Mouse (Mus musculus) heart, embryonic 13.5 days (tissue): ENCODE results near the gene Lpar2. TPM values are rescaled to one million over a fixed set of nuclear protein-coding genes. Genes with fewer than 3 reads are reported as not detected.
A peak's percentile ranks its signal among the peaks of the same experiment; 100 is the strongest.

Experiments used
- ATAC-seq: fragments of 200-750 bp; cut with Nextera tagmentation; 2 replicates; pipeline ENCODE4 v1.8.0; 2017; ENCODE audit warnings: moderate TSS enrichment; ENCODE audit not compliant: insufficient number of reproducible peaks, low FRiP score, low TSS enrichment; ENCODE audit errors: extremely low read depth
- H3K27ac ChIP-seq: fragments of 300-500 bp; sonication (generic); replicated peaks from 2 replicates; pipeline ENCODE4 v1.5.1; 2015; ENCODE audit warnings: moderate library complexity, mild to moderate bottlenecking, inconsistent platforms
- H3K27me3 ChIP-seq: fragments of 300-500 bp; sonication (generic); replicated peaks from 2 replicates; pipeline ENCODE4 v1.6.1; 2015; ENCODE audit warnings: mild to moderate bottlenecking, inconsistent platforms
- H3K36me3 ChIP-seq: fragments of 300-500 bp; sonication (generic); 2 replicates; pipeline ENCODE4 v1.6.1; 2015; ENCODE audit warnings: mild to moderate bottlenecking, inconsistent platforms
- H3K4me1 ChIP-seq: fragments of 300-500 bp; sonication (generic); 2 replicates; pipeline ENCODE4 v1.6.1; 2015; ENCODE audit warnings: inconsistent platforms
- H3K4me2 ChIP-seq: fragments of 300-500 bp; sonication (generic); 2 replicates; pipeline ENCODE4 v1.6.1; 2015; ENCODE audit warnings: inconsistent platforms, mild to moderate bottlenecking, moderate library complexity
- H3K4me3 ChIP-seq: fragments of 300-500 bp; sonication (generic); 2 replicates; pipeline ENCODE4 v1.5.1; 2015; ENCODE audit warnings: moderate library complexity, mild to moderate bottlenecking, inconsistent platforms
- H3K9ac ChIP-seq: fragments of 300-500 bp; sonication (generic); 2 replicates; pipeline ENCODE4 v1.6.1; 2015; ENCODE audit warnings: inconsistent platforms, mild to moderate bottlenecking, moderate library complexity
- H3K9me3 ChIP-seq: fragments of 300-500 bp; sonication (generic); 2 replicates; pipeline ENCODE4 v1.6.1; 2016; ENCODE audit warnings: inconsistent platforms
- WGBS: fragments of 180-500 bp; shearing (Covaris S2); methylation state at CpG from one replicate; pipeline ENCODE4 v1.1.7; 2015; ENCODE audit warnings: mixed read lengths; 5-methylcytosine and 5-hydroxymethylcytosine counted together
- polyA plus RNA-seq: library from polyadenylated mRNA; unstranded; fragments of >200 nt; fragmentation: Nextera tagmentation; extraction: Ambion mirVana; gene quantifications from 2 replicates; pipeline ENCODE4 v1.2.1, GENCODE M21; 2015

Lpar2 gene
- polyA plus RNA-seq, 1 experiment from 2014 or later: 0.32 TPM

DNA sequence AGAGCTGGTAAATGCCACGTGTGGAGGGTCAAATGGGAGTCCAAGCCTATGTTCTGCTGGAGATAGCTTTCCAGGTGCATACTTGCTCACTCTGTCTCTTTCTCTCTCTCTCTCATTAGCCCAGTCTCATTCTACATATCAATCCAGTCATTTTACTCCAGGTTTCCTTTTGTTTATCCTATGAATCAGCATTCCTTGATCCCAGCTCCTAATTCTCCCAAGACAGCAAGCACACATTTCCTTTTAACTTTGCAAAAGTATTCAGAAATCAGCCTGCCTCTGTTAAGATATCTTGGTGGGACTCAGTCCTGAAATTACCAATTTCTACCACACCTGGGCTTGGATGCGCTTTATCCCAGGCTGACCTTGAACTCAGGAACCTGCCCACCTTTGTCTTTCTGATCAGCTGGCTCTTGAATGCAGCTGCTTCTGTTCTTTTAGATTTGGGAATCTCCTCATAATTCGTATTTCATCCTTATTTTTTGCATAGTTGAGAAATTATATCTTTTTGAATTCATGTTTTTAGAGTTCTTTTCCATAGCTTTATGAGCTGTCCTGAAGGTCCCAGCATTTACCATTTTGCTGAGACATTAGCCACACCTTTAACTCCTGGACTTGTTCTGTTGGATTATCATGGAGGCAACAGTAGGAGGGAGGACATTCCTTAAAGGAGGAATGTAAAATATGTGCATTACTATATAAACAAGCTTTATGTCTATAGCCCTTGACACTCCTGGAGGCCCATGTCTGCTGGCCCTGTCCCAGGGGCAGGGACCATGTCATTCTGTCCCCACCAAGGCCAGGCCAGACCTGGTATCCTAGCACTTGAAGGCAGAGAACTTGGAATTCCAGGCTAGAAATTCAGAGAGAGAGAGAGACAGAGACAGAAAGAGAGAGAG is 25.2 kb downstream of the Lpar2 start:
- no peaks in the 10 kb centered on the region for H3K9me3 ChIP-seq
- peak overlapping the region; percentile 32; the same call in 1 of the 2 replicates for H3K27ac ChIP-seq
- H3K4me3 ChIP-seq: no peak overlapping the region
- no peak overlapping the region for H3K9ac ChIP-seq
- H3K36me3 ChIP-seq: no peaks in the 10 kb centered on the region
- peaks cover 23% of the 10 kb centered on the region for H3K4me1 ChIP-seq
- no peak for ATAC-seq
- no peak overlapping the region for H3K4me2 ChIP-seq
- no peaks in the 10 kb centered on the region for H3K27me3 ChIP-seq
- 71% methylated on average over 3 of the region's 3 CpGs for WGBS

DNA sequence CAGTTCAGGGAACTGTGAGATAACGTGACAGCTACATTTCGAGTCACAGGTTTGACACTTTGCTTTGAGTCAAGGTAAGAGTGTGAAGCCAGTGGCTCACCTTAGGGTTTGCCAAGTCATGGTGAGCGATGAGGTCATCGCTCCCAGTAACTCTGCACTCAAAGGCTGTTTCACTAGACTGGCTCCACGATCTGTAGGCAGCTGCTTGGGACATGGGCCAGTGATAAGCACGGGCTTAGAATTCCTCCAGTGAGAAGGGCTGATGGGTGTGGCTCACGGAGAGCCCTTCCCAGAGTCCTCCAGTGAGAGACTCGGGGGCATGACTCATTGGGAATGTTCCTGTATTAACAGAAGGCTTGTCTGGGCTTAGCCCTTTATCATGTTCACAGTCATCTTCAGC is 26.7 kb downstream of the Lpar2 start:
- H3K27me3 ChIP-seq: no peaks in the 10 kb centered on the region
- peak; percentile 76 for ATAC-seq
- 39% methylated on average over 8 of the region's 8 CpGs for WGBS
- no peaks in the 10 kb centered on the region for H3K36me3 ChIP-seq
- peaks cover 23% of the 10 kb centered on the region for H3K4me1 ChIP-seq
- H3K27ac ChIP-seq: peak overlapping the region; percentile 43
- H3K4me3 ChIP-seq: no peak overlapping the region
- no peak overlapping the region for H3K9ac ChIP-seq
- peak overlapping the region; percentile 7; the same call in 1 of the 2 replicates for H3K4me2 ChIP-seq
- H3K9me3 ChIP-seq: no peaks in the 10 kb centered on the region

DNA sequence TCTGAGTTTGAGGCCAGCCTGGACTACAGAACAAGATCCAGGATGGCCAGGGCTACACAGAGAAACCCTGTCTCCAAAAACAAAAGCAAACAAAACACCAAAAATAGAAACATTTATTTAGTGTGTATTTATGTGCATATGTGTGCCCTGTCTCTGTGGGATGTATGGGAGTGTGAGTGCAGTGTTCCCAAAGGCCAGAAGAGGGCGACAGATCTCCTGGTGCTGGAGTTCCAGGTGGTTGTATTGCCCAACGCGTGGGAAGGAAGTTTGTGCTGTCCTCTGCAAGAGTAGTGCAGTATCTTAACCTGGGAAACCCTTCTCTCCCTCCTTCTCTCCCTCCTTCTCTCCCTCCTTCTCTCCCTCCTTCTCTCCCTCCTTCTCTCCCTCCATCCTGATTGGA is 27.7 kb downstream of the Lpar2 start:
- Histone ChIP-seq H3K4me2 (no peak overlapping the region), H3K27me3 (no peaks in the 10 kb centered on the region), H3K36me3 (no peaks in the 10 kb centered on the region), H3K27ac (no peak overlapping the region), H3K4me3 (no peak overlapping the region), H3K4me1 (peaks cover 23% of the 10 kb centered on the region), H3K9ac (no peak overlapping the region), H3K9me3 (no peaks in the 10 kb centered on the region)
- ATAC-seq: no peak
- WGBS: 37% methylated on average over 3 of the region's 3 CpGs

DNA sequence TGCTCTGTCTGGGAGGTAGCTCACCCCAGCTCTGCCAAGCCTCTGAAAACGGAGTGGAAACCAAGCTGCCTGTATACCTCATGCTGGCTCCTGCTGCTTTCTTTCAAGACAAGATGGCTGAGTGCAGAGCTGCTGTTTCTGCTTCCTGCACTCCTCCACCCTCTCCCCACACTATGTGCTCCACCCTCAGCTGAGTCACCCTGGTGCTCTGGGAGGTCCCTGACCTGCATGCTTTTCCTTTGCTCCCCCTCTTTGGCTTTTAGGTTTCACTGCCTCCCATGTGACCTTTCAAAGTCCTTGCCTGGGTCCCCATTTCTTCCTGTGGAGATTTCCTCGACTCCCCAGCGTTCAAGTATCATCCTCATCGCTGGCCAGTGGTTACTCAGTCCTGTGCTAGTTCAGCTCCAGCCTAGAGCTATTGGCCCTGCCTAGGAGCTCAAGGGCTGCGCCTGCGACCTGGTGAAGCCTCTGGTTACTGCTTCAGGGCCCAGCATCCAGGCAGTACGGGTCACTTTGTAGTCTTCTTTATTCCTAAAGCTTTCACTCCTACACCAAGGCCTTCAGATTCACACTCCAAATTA is 28.8 kb downstream of the Lpar2 start:
- 64% methylated on average over 7 of the region's 7 CpGs for WGBS
- Histone ChIP-seq H3K9ac (no peak overlapping the region), H3K4me3 (no peak overlapping the region), H3K4me1 (peaks cover 23% of the 10 kb centered on the region), H3K27me3 (no peaks in the 10 kb centered on the region), H3K27ac (no peak overlapping the region), H3K9me3 (no peaks in the 10 kb centered on the region), H3K36me3 (no peaks in the 10 kb centered on the region), H3K4me2 (no peak overlapping the region)
- ATAC-seq: no peak

DNA sequence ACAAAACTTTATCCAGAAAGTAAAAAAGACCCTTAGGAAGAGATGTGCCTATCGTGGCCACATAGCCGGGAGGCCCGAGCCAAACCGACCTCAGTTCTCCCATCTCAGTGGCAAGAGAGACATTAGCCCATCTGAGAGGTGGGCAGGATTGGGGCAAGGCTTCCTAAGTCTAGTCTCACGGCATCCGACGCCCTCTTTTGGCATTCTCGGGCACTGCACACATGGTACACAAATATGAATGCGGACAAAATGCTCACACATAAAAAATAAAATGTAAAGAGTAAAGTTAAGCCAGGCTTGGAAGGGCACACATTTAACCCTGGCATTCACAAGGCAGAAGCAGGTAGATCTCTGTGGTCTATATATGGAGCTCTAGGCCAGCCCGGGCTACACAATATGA is 31.6 kb downstream of the Lpar2 start:
- peaks cover 11% of the 10 kb centered on the region for H3K4me1 ChIP-seq
- no peak overlapping the region for H3K27ac ChIP-seq
- 87% methylated on average over 10 of the region's 10 CpGs for WGBS
- H3K27me3 ChIP-seq: no peaks in the 10 kb centered on the region
- no peaks in the 10 kb centered on the region for H3K36me3 ChIP-seq
- H3K9ac ChIP-seq: no peak overlapping the region
- no peaks in the 10 kb centered on the region for H3K9me3 ChIP-seq
- H3K4me2 ChIP-seq: no peak overlapping the region
- H3K4me3 ChIP-seq: no peak overlapping the region
- ATAC-seq: no peak

DNA sequence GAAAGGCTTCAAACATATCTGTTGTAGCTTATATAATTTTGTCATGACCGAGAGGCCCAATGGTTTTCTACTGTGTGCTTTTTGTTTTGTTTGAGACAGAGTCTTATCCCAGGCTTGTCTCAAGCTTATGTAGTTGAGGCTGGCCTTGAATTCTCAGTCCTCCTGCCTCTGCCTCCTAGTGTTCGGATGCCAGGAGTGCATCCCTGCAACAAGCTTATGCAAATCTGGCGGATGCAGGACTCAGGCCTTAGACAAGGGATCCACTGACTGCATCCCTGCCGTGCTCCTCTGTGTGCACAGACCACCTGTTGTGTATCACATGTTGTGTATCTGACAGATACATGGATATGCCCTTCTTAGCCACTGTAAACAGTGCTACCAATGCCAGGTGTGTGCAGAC is 38.6 kb downstream of the Lpar2 start:
- 46% methylated on average over 4 of the region's 4 CpGs for WGBS

DNA sequence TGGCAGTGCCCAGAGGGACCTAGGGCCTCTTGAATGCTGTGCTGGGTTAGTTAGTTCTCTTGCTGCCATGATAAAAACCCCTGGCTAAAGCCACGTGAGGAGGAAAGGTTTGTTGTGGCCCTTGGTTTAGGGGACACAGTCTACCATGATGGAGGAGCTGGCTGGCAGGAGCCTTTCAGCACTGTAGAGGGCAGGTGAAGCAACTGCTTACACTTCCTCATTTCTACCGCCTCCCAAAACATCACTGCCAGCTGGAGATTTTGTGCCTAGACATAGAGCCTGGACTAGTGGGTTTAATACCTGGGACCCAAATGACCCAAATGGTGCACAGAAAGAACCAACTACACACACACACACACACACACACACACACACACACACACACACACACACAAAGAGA is 39.0 kb downstream of the Lpar2 start:
- Histone ChIP-seq H3K4me2 (no peak overlapping the region), H3K27me3 (no peaks in the 10 kb centered on the region), H3K27ac (no peak overlapping the region), H3K4me1 (no peaks in the 10 kb centered on the region), H3K9ac (no peak overlapping the region), H3K36me3 (no peaks in the 10 kb centered on the region), H3K9me3 (no peaks in the 10 kb centered on the region), H3K4me3 (no peak overlapping the region)
- ATAC-seq: no peak
- 58% methylated on average over 2 of the region's 2 CpGs for WGBS

More for the DNA sequence above, 38.6 kb downstream of the Lpar2 start:
- ATAC-seq: no peak
- no peak overlapping the region for H3K4me3 ChIP-seq
- H3K36me3 ChIP-seq: no peaks in the 10 kb centered on the region
- H3K9ac ChIP-seq: no peak overlapping the region
- H3K27ac ChIP-seq: no peak overlapping the region
- H3K4me2 ChIP-seq: no peak overlapping the region
- no peaks in the 10 kb centered on the region for H3K9me3 ChIP-seq
- no peaks in the 10 kb centered on the region for H3K4me1 ChIP-seq
- no peaks in the 10 kb centered on the region for H3K27me3 ChIP-seq

DNA sequence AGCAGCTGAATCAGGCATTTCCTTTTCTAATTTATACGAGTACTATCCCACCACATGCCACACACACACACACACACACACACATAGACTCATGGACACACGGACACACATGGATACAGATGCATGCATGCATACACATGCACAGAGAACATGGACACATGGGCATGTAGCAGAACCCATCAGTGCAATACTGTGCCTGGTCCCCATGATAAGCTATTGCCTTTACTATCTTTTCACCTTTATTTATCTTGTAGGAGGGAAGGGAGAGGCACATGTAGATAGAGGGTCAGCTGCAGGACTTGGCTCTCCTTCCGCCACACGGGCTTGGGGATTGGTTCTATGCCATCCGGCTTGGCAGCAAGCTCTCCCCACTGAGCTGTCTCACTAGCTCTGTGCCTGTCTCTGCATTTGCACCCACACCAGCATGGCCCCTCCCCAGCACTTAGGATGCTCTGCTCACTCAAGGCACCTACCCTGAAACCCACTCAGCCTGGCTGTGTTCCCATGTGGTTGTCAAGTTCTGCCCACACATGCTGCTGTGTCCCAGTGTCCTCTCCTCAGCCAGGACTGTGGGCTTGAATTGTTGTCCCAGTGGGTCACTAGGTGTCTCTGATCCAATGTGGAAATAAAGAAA is 41.3 kb downstream of the Lpar2 start:
- Histone ChIP-seq H3K27ac (no peak overlapping the region), H3K27me3 (no peaks in the 10 kb centered on the region; the same call in 1 of the 2 replicates), H3K4me3 (no peak overlapping the region), H3K9me3 (no peaks in the 10 kb centered on the region), H3K4me1 (0 out of 2 replicates have a peak, but pooled peaks cover 4% of the 10 kb centered on the region), H3K9ac (no peak overlapping the region), H3K4me2 (no peak overlapping the region), H3K36me3 (no peaks in the 10 kb centered on the region)
- WGBS: 68% methylated on average over 5 of the region's 5 CpGs
- no peak for ATAC-seq

DNA sequence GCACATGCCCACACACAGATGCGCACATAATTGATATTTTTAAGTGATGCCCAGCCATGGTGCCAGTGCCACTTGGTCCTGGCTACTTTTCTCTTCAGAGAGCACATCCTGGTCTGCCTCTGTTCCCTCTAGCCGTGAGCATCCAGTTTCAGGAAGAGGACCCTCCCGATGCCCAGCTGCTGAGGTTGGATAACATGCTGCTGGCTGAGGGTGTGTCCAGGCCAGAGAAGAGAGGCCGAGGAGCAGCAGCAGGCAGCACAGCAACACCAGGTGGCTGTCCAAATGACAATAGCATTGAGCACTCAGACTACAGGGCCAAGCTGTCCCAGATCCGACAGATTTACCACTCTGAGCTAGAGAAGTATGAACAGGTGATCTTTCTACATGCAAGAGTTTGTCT is 42.0 kb downstream of the Lpar2 start:
- H3K4me2 ChIP-seq: no peak overlapping the region
- no peaks in the 10 kb centered on the region for H3K9me3 ChIP-seq
- H3K9ac ChIP-seq: no peak overlapping the region
- H3K27ac ChIP-seq: no peak overlapping the region
- ATAC-seq: no peak
- H3K27me3 ChIP-seq: no peaks in the 10 kb centered on the region; the same call in 1 of the 2 replicates
- H3K4me3 ChIP-seq: no peak overlapping the region
- H3K4me1 ChIP-seq: 0 out of 2 replicates have a peak, but pooled peaks cover 4% of the 10 kb centered on the region
- no peaks in the 10 kb centered on the region for H3K36me3 ChIP-seq
- WGBS: 56% methylated on average over 5 of the region's 5 CpGs

DNA sequence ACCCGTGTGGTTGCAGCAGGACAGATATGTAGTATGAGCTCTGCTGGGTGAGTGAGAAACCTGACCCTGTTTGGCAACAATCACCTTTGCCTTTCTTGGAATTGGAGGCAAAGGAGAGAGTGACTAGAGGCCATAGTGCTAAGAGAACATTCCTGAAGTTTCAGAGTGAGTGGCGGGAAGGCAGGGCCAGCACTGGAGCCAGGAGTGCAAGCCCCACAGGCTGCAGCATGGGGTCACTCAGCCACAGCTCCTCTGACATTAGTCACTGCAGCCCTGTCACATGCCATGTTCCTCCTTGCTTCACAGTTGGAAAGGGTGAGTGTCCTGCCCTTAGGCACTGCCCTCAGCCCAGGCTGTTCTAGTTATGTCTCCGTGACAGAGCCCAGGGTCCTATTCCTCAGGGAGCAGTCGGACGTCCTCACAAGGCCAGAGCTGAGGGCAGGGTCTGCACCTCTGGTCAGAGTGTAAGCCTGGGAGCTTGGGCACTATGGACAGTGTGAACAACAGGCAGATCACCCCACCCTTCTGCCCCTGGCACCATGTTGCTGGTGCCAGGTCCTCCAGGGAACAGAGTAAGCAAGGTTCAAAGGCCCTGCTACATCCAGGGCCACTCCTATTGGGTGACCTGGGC is 45.6 kb downstream of the Lpar2 start:
- Histone ChIP-seq H3K9me3 (no peaks in the 10 kb centered on the region), H3K36me3 (no peaks in the 10 kb centered on the region), H3K27me3 (peaks cover 17% of the 10 kb centered on the region), H3K4me3 (no peak overlapping the region), H3K27ac (no peak overlapping the region), H3K9ac (no peak overlapping the region), H3K4me1 (0 out of 2 replicates have a peak, but pooled peaks cover 4% of the 10 kb centered on the region), H3K4me2 (no peak overlapping the region)
- 64% methylated on average over 5 of the region's 5 CpGs for WGBS
- no peak for ATAC-seq
